Mouse (Mus musculus) frontal cortex, postnatal 10 days (tissue): ENCODE data around the gene Itga2b.

Experiments
- DNase-seq, 2 experiments: peaks; one replicate each; pipeline ENCODE4 v3.0.0; 2022; ENCODE audit warnings: low spot score in 2 of 2, mixed read lengths in 1 of 2

The Itga2b gene

DNA sequence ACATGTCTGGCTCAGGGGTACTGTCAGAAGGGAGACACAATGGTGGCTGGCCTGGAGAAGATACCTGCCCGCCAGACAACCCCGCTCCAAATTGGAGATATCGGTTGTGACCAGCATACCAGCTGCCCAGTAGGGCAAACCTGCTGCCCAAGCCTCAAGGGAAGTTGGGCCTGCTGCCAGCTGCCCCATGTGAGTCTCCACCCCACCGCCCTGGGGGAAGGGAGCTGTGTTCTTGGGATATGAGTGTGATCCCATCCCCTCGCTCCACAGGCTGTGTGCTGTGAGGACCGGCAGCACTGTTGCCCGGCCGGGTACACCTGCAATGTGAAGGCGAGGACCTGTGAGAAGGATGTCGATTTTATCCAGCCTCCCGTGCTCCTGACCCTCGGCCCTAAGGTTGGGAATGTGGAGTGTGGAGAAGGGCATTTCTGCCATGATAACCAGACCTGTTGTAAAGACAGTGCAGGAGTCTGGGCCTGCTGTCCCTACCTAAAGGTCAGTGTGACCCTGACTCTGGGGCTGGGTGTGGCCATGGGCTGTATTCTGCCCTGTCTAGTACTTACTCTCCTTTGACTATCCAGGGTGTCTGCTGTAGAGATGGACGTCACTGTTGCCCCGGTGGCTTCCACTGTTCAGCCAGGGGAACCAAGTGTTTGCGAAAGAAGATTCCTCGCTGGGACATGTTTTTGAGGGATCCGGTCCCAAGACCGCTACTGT, 34.0 kb downstream of the Itga2b start:
- DNase-seq: peak in 1 of 2 experiments; percentile 40

- no peak for DNase-seq
These were observed 34.9 kb downstream of the Itga2b start for GRCm38 (mm10) chr11:102434816-102435705.

- DNase-seq: peak; percentile 81 to 87
These were observed 35.5 kb downstream of the Itga2b start for GRCm38 (mm10) chr11:102434406-102434805.

DNA sequence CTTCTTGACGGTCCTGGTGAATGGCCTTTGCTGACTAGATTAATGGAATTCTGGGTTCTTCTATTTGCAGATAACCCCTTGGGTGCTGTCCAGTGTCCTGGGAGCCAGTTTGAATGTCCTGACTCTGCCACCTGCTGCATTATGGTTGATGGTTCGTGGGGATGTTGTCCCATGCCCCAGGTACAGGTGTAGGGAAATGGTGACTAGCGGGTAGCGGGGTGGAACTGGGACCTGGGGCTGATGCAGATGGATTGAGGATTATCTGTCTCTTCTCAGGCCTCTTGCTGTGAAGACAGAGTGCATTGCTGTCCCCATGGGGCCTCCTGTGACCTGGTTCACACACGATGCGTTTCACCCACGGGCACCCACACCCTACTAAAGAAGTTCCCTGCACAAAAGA, 36.1 kb downstream of the Itga2b start:
- no peak for DNase-seq

DNA sequence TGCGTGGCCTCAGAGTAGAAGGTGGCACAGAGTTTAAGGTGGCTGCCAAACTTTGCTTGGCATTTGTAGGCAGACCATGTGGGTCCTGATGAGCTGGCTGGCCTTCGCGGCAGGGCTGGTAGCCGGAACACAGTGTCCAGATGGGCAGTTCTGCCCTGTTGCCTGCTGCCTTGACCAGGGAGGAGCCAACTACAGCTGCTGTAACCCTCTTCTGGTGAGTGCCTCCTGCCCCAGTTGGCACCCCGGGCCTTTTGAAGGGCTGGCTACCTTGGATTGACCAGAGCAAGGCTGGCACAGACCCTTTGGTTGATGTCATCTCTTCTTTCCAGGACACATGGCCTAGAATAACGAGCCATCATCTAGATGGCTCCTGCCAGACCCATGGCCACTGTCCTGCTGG, 37.0 kb downstream of the Itga2b start:
- no peak for DNase-seq

GRCm38 (mm10) chr11:102432115-102432843, 37.6 kb downstream of the Itga2b start:
- peak in 1 of 2 experiments; percentile 24 for DNase-seq

DNA sequence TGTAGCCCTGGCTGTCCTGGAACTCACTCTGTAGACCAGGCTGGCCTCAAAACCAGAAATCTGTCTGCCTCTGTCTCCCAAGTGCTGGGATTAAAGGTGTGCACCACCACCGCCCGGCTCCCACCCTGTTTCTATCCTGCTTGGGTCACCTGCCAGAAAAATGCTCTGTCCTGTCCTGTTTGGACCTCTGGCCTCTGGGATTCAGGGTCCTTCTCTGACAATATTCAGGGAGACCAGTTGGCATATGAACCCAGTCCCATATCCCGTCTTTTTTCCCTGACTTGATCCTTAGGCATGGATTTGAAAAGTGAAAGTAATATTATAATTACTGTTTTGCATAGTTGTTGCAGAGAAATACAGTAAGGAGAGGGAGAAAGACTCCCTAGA, 38.2 kb downstream of the Itga2b start:
- no peak for DNase-seq

DNA sequence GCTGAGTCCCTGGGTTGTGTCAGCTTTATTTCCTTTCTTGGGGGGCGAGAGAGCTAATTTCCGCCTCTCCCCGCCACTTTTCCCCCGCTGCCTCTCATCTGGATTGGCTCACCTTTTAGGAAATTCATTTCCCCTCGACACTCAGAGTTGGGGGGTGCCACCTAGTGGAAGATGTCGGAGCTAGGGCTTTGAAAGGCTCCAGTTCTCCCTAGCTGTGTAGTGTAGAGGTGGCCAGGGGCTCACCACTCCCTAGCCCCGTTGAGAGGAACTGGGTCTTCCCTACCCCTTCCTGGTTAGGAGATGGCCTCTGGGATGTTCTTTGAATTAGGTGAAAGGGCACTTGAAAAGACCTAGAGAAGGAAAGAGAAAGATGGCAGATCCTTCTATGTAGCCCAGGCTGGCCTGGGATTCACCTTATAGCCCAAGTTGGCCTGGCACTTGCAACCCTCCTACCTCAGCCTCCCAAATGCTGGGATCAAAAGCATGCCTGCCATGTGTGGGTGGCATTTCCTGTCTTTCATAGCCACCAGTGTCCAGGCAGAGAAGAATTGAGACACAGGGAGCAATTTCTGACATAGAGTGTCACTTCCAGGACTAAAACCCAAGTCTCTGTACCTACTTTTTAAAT, 38.8 kb downstream of the Itga2b start:
- peak in 1 of 2 experiments; percentile 78 for DNase-seq

- peak; percentile 87 to 93 for DNase-seq
These were observed 39.6 kb downstream of the Itga2b start, which contains the start of gene Grn for GRCm38 (mm10) chr11:102430121-102431017. TSS of gene Grn (plus strand) at chr11:102430315.

DNA sequence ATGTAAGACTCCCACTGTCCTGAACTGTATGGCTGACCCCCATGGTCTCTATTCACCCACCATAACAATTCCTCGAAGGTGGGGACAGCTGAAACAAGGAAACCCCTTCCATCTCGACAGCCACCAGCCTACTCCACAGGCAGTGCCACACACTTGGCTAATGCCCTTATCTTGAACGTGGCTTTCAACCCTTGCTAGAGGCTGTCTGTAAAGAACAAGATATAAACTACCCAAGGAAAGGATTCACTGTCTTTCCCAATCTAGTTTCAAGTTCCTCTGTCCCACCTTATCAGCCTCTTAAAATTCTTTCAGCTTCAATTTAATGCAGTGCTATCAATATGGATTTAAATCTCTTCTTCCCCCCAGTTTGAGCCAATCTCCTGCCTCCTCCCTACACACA, 40.4 kb downstream of the Itga2b start:
- no peak for DNase-seq

DNA sequence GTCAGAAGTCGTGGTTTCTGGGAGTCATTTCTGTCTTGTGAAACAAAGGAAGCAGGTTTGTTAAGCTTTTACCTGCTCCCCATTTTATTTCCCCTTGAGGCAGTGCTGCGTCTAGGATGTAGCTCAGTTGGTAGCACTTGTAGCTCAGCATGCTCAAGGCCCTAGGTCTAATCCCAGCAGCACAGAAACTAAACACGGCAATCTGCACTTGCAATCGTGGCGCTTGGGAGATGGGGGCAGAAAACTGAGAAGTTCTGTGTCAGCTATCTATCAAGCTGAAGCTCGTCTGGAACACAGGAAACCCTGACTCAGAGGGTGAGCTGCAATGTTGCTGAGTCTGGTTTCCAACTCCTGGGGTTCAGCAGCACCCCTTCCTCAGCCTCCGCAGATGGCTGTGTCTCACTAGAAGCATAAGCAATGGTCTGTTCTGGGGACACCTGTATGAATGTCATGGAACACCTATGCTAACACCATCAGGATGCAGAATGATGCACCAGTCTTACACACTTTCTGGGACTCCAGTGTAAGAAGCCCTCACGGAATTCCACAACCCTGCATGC, 40.9 kb downstream of the Itga2b start:
- DNase-seq: no peak

DNA sequence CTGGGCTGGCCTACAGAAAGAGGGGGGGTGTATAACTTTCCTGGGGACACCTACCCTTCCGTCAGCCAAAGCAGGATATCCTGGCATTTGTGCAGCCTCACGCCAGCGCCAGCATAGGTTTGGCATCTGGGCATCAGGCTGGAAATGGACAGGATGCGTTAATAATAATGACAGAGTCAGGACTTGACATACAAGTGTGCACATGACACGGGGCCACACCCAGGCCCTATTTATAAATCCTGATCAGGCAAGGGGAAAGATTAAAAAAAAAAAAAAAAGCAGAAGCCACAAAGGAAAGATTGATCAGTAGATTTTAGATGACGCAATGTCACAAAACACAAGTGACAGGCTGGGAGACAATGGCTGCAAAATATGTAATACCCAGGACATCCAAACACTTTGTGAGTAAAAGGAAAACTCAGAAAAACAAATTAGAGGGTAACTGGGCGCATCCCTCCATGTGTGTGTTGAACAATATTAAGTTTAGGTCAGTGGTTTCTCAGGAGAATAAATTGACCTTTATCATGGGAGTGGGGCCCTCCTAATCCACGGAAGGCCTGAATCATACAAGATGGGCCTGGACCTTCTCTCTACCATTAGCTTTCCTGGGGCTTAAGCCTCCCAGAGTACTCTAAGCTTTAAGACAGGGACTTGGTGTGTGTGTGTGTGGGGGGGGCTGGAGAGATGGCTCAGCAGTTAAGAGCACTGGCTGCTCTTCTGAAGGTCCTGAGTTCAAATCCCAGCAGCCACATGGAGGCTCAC, 44.2 kb downstream of the Itga2b start:
- no peak for DNase-seq

- no peak for DNase-seq
These were observed 45.3 kb downstream of the Itga2b start for GRCm38 (mm10) chr11:102424666-102425065.

DNA sequence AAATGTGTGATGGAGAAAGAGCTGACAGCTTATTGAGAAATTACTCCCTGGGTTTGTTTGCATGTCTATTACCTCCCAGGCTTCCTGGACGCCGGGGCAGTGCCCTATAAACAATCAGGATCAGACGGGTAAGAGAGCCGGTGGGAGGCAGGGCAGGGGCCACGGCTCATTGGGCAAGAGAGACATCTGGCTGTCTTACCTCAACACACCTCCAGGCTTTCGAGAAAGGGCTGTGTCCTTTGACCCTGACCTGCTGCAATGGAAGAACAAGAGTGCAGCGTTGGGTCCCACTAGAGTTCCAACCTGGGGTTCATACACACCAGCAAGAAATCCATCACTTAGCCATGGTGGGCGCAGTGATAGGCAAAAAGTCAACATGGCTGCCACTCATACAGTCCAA, 48.4 kb downstream of the Itga2b start:
- no peak for DNase-seq

DNA sequence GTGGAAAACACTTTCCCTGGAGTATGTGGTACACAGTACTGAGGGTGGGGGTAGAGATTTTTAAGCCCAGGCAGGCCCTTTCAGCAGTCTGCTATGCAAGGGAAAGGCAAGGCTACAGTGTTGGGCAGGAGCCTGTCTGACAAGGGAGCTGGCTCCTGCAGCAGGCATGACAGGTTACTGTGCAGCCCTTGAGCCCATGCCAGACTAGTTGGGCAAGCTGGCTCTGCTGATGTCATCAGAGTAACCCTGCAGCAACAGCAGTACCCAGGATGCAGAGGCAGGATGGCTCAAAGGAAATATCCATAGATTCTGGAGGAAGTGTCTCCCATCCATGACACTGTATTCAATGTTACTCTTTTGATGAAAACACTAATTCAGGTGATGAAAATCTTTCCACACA, 51.0 kb downstream of the Itga2b start:
- DNase-seq: no peak

DNA sequence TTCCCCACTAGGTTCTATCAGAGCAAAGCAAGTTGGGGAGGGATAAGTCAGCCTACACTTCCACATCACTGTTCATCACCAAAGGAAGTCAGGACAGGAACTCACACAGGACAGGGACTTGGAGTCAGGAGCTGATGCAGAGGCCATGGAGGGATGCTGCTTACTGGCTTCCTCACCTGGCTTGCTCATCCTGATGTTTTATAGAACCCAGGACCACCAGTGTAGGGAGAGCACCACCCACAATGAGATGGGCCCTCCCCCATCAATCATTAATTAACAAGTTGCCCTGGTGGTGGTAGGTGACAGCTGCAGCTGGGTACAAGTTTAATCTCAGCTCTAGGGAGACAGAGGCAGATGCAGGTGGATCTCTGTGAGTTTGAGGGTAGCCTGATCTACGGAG, 52.8 kb downstream of the Itga2b start:
- DNase-seq: no peak

DNA sequence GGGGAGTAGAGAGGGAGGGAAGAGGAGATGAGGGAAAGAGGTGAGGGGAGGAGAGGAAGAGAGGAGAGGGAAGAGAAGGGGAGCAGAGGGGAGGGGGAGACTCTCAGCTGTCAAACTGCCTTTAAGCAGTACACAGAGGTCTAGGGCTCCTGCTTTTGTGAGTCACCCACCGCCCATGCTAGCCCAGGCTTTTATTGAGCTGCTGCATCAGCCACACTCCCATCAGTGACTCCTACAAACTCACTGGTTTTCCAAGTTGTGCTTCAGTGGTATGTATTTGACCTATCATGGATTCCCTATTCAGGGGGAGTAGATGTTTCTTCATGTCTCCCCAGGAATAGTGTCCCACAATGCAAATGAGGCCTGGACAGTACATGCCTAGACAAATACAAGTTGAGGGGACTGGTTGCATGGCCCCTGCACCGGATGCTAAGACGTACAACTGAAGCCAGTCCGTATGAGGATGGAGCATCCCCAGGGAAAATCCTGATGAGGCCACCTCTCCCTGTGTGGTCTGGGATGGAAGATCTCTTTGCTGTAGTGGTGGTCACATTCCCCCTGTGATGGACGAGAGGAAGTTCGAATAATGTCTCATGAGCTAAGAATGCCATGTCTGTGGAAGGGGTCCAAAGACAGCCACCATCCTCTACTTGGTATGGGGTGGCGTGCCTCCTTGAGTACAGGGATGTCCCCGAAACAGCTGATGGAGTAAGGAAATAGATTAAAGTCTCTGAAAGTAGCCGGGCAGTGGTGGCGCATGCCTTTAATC, 54.7 kb downstream of the Itga2b start:
- no peak for DNase-seq

GRCm38 (mm10) chr11:102413059-102413458, 56.9 kb downstream of the Itga2b start:
- DNase-seq: no peak

- peak in 1 of 2 experiments; percentile 83 for DNase-seq
These were observed 58.2 kb downstream of the Itga2b start for GRCm38 (mm10) chr11:102411704-102412103.
